Mouse (Mus musculus) E14TG2a.4 (cell line): Measurements from ENCODE around the gene Cdc42se1.

Experiments
- CTCF ChIP-seq: conservative IDR thresholded peaks from 2 replicates; pipeline ENCODE4 v1.5.1; 2014; ENCODE audit warnings: low read length
- NANOG ChIP-seq: IDR thresholded peaks from 2 replicates; pipeline ENCODE4 v1.6.1; 2014; ENCODE audit warnings: borderline replicate concordance, low read length, mixed read lengths
- POU5F1 ChIP-seq: IDR thresholded peaks from 2 replicates; pipeline ENCODE4 v1.6.1; 2014; ENCODE audit warnings: low read length, borderline replicate concordance

DNA sequence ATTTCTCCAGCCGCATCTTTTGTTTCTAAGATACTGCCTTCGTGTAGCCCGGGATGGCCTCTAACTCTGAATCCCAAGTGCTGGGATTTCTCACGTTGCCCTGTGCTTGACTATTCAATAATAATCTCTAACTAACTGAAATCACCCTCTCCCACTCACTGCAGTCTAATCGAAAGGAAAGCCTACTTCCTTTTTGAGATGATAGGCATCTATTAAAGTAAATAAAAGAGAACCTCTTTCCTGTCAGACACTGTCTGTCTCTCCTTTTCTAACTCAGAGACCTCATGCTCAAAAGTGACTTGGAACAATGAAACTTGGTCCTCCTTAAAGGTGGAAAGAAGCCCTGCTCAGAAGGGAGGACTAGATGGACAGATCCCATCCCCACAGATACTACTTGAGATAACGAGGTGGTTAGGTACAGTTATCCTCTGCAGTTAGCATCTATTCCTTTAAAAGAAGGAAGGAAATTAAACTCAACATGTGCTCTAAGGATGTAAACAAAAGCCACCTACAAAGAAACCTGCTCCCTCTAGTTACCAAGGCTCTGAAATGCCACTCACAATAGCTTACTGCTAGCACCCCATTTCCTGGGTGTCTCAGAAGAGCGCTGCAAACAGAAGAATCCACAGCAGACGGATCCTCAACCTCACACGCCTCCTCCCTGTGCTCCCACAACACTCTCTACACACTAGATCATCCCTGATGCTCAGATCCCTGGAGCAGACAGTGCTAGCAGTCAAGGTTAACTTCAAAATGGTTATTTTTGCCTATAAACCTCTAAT, 43.5 kb upstream of the Cdc42se1 start:
- TF ChIP-seq CTCF (no peak), POU5F1 (no peak), NANOG (no peak)
